Mouse (Mus musculus) layer of hippocampus, postnatal 25 days (tissue): ENCODE measurements around the gene Pum2. TPM values are rescaled to one million over a fixed set of nuclear protein-coding genes. Genes with fewer than 3 reads are reported as not detected.

Experiments
- DNase-seq, 2 experiments: peaks; one replicate each; pipeline ENCODE4 v3.0.0; 2022; ENCODE audit warnings: mixed read lengths in 2 of 2, low spot score in 1 of 2; ENCODE audit errors: extremely low spot score in 1 of 2
- total RNA-seq, 2 experiments: library from RNA; stranded (reverse); gene quantifications; 2 replicates each; pipeline ENCODE4 v1.2.3; 2021

Pum2 gene
- total RNA-seq, 2 experiments from 2014 or later = 173 to 176 TPM

- DNase-seq = no peak
Observed at GRCm38 (mm10) chr12:8786984-8787730, 113.2 kb downstream of the Pum2 start.

- no peak for DNase-seq
Observed at GRCm38 (mm10) chr12:8788469-8788868, 114.5 kb downstream of the Pum2 start.

GRCm38 (mm10) chr12:8790615-8791014 is 116.7 kb downstream of the Pum2 start:
- DNase-seq = no peak

- no peak for DNase-seq
Observed at GRCm38 (mm10) chr12:8793410-8794051, 119.6 kb downstream of the Pum2 start.

- DNase-seq = no peak
Observed at GRCm38 (mm10) chr12:8797936-8798335, 124.0 kb downstream of the Pum2 start.

GRCm38 (mm10) chr12:8798486-8799020 is 124.6 kb downstream of the Pum2 start:
- no peak for DNase-seq

Other genes with a start within 250 kb of the Pum2 start
- 100 to 1,000 TPM; 336 to 418 TPM for gene Rhob, start 174.1 kb upstream of the Pum2 start, total RNA-seq
- gene Slc7a15, start 75.1 kb upstream of the Pum2 start, total RNA-seq = not detected
- gene Sdc1, start 97.2 kb downstream of the Pum2 start, total RNA-seq = 1 to 10 TPM; 1.3 to 1.8 TPM
- 100 to 1,000 TPM; 222 to 223 TPM for gene Laptm4a, start 247.5 kb downstream of the Pum2 start, total RNA-seq